Mouse (Mus musculus) testis, postnatal 14 days (tissue): ENCODE results near the gene Smc5.
A peak's percentile ranks its signal among the peaks of the same experiment; 100 is the strongest.

Experiments used
- DNase-seq: peaks from one replicate; pipeline ENCODE4 v3.0.0; 2021; ENCODE audit warnings: low spot score

Smc5 gene

GRCm38 (mm10) chr19:23273355-23274053 lies at the start of gene Smc5:
TSS of gene Smc5 (minus strand) at chr19:23273897.
- peak; percentile 91 for DNase-seq

DNA sequence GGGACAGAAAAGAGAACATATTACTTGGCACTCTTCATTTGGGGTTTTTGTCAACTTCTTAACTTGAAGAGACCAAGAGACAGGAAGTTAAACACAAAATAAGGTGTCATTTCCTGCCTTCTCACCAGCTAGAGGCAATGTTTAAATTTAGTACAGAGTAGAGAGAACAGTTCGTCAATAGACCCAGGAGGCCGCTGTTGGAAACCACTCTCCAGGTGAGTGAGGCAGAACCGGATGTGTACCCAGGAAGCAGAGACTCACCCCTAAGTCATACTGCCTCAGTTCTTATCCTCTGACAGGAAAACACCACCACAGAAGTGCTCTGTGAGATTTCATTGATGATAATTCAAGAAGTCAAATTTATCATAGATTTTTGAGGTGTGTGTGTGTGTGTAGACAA lies 49.4 kb upstream of the Smc5 start:
- DNase-seq = no peak

DNA sequence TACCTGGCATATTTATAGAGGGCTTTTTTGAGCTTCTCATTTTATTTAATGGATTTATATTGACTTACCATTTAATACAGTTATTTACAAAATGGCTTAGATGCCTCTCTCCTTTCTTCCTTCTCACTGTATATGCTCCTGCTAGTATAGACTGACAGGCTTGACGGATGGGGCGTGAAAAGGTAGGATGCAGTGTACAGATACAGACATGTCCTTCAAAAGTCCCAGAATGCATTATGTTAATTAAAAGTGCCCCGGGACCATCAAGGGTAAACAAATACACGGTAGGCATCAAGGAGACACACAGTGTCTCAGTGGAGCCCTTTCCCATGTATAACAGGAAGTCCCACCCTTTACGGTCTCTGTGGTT lies 44.3 kb upstream of the Smc5 start:
- DNase-seq = no peak

GRCm38 (mm10) chr19:23317295-23317988 lies 43.7 kb upstream of the Smc5 start:
- DNase-seq = no peak

DNA sequence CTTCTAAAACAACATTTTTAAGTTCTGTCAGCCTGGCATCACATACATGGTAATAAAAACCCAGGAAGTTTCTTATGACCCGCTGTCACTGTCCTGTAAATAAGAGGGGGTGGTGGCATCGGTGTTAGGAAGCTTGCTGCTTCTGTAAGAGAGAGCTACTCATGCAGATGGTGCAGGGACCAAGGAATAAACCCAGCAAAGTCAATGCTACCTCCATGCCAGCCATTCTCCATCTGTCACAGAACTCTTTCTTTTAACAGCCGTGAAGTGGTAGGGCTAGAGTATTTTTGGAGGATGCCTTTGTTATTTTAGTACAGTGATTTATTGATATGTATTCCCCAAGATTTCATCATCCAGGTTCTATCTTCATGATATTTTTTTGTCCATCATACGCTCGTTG lies 43.2 kb upstream of the Smc5 start:
- DNase-seq = no peak

DNA sequence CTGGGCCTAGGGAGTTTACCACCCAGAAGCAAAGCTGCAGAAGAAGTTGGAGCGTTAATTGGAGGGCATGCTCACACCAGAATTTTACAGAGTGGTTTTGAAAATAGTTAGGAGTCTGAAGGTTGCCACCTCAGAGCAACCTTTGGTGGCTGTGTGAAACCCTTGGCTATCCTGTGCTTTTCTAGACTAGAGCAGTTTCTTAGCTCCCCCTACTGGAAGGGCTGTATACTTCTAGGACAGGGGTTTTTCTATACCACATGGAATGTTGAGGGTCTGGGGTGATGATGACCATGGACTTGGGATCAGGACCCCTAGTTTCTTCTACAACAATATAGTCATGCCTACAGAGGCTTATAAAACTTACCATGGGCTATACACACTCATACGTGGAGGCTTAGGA lies 36.3 kb upstream of the Smc5 start:
- DNase-seq = no peak

DNA sequence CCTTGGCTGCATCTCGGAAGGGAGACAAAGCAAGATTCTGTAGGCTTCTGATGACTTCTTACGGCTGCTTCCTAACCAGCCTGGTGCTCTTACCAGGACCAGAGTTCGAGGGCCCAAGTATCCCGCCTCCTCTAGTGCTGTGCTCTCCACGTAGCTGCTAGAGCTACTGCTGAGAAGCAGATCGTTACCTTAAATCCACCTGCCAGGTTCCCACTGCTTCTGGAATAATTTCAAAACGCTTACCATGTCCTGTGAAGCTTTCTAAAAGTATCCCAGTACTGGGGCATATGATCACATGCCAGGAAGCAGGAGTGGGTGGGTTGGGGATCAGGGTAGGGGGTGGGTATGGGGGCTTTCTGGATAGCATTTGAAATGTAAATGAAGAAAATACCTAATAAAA lies 33.0 kb upstream of the Smc5 start:
- no peak for DNase-seq

DNA sequence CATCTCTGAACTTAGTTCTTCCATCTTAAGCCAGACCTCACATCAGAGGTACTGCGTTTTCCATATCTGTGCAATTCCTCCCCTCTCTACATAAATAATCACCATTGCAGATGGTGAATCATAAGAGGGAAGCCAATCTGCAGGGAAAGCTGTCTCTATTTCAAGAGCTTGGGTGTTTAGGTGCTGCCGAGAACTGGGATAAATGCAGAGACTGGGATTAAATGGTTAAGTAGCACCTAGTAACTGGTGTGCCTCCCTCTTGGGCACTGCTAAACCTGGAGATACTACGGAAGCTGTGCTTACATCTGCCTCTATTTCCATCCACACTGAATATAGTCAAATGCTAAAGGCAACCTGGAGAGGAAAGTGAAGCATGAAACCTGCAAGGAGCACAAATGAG lies 26.3 kb upstream of the Smc5 start:
- DNase-seq = no peak

GRCm38 (mm10) chr19:23298917-23299316 lies 25.2 kb upstream of the Smc5 start:
- no peak for DNase-seq

DNA sequence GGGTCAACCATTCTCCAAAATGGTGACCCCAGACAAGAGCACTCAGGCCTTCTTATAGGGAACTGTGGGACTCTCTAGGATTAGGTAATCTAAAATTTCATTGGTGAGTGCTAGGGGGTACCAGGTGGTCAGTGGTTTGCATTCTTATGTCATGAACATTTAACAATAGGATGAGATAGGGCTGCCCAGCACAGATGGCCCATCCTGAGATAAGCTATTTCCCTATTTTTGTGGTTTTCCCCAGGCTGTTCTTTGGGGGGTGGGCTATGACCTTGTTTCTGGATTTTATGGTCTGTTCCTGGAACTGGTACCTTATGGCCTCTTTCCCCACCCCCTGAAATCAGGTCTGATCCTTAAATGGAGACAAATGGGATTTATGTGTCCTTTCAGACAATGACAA lies 23.5 kb upstream of the Smc5 start:
- no peak for DNase-seq

GRCm38 (mm10) chr19:23289251-23289650 lies 15.6 kb upstream of the Smc5 start:
- DNase-seq = no peak

GRCm38 (mm10) chr19:23281911-23282660 lies 8.4 kb upstream of the Smc5 start:
- DNase-seq = no peak

DNA sequence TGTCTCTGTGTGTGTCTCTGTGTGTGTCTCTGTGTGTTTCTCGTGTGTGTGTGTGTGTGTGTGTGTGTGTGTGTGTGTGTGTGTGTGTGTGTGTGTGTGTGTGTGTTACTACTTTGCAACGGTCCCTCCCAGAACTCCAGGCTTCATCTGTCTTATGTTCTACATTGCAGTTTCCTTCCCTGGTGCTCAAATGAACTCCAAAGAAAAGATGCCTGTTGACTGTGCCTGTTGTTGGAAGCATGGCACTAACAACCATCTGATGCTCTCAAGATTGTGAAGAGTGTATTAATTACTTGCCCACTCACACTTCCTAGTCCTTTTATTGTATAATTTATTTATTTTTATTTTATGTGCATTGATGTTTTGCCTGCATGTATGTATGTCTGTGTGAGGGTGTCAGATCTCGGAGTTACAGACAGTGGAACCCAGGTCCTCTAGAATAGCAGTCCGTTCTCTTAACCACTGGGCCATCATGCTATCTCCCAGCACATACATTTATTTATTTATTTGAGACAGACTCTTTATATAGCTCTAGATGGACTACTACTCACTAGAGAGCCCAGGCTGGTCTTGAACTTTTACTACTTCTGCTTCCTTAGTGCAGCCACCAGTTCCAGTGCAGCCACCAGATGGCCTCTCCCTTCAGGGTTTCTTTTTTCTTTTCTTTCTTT lies 492 bp upstream of the Smc5 start:
- no peak for DNase-seq

GRCm38 (mm10) chr19:23256771-23257170 lies 16.9 kb downstream of the Smc5 start:
- DNase-seq = no peak

DNA sequence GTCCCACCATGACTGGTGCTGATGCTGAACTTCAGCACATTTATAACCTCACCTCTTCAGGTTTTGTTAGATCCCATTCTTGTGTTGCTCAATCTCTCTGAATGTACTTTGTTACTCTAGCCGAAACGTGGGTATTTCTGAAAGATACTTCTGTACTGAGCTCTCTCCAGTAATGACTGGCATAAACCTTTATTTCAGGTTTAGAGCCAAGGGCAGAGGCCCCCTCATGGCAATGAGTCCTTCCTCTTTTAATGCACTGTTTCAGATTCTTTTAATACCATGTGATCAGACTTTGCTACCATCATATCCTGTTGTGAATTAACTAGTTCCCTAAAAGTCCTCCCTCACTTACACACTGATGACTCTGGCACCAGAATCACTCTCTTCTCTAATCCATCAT lies 27.2 kb downstream of the Smc5 start:
- DNase-seq = no peak

DNA sequence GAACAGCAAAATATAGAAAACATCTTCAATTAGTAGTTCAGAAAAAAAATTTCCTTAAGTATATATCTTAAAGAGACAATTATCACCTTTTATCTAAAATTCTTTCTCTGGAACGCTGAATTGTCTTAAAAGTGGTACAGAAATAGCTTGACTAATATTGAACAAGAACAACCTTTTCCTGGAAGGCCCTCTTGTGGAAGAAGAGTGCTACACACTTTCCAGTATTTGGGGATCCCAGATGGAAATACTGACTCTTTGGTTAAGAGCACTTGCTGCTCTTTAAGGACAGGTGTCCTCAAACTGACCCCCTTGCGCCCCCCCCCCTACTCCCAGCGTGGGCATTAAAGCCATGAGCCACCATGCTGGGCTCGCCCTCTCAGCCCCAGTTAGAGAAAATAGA lies 48.6 kb downstream of the Smc5 start:
- DNase-seq = no peak

DNA sequence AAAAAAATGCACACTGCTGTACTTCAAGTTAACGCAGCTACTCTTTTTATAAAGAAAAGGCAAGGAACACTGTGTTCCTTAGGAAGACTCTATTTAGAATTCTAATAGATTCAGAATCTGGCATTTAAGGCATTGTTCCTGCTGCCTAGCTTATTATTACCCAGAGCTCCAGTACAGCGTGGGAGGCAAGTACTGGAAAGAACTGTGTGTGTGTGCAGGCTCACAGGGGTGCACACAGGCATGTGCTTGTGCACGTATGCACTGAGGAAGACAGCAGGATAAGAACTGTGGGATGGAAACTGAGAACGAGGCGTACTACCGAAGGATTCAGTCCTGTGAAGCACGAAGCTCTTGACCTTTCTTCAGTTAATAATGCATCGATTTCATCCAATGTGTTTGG lies 59.4 kb downstream of the Smc5 start:
- DNase-seq = peak; percentile 62

GRCm38 (mm10) chr19:23211325-23211724 lies 62.4 kb downstream of the Smc5 start:
- DNase-seq = no peak

DNA sequence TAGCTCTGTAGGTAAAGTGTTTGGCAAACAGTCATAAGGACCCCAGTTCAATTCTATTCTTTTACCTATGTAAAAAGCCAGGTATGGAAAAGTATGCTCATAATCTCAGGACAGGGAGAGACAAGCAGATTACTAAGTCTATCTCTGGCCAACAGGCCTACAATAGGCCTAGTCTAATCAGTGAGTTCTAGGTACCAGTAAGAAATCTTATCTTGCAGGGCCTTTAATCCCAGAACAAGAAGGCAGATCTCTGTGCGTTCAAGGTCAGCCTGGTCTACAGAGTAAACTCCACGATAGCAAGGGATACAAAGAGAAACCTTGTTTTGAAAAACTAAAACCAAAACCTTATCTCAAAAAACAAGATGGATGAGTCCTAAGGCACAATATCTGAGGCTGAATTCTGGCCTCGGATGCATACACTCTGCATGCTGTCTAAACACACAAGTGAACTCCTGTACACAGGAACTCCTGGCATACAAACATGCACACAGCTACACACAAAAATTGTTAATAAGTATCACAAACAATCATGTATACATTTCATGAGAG lies 70.1 kb downstream of the Smc5 start:
- no peak for DNase-seq

GRCm38 (mm10) chr19:23202106-23202505 lies 71.6 kb downstream of the Smc5 start:
- no peak for DNase-seq

DNA sequence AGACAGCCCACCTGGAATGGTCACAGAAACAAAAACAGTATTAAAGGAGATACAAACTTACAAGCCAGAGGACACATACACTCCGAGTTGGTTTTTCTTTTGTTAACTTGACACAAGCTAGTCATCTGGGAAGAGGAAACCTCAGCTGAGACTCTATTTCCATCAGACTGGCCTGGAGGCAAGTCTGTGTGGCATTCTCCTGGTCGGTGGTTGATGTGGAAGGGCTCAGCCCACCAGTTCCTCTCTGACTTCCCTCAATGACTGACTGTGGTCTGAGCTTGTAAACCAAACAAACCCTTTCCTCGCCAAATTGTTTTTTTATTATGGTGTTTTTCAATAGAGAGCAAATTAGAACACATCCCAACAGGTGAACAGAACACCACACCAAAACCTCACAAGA lies 80.6 kb downstream of the Smc5 start:
- DNase-seq = no peak

DNA sequence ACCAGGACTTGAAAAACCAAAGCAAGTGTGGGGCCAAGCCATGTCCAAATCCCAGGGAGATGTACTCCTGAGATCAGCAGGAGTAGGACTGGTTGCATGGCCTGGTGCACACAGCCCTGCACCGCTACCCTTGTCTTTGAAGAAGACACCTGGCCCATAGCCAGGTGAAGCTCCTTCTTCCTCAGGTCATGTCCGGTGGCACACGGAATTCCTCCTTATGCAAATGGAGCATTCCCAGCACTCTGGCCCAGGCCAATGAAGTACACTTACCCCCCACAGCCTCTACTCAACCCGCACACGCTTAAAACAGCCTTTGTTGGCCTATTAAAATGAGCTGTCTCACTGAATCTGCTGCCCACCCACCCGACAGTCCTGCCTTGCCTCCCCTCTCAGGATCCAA lies 82.2 kb downstream of the Smc5 start:
- DNase-seq = no peak
